Mouse (Mus musculus) lung, adult 18-20 months (tissue): Measurements from ENCODE around the gene Arhgap10.

Experiments
- DNase-seq, 2 experiments: peaks; one replicate each; pipeline ENCODE4 v3.0.0; 2022; ENCODE audit warnings: mixed read lengths in 2 of 2

The Arhgap10 gene

DNA sequence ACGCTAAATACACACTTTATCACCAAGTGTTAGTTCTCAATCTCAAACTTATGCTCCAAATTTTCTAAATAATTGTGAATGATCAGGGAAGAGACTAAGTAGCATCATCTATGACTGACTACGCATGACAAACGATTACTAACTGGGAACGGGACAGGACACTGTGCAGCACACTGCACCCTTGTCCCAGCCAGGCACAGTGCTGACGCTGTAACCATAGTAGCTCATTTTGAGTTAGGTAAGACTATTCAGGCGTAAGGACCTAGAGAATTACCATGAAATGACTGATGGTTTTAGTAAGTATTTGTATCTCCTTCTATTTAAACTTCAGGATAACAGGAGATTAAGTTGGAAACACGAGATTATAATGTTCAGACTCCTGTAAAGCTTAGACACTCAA is 33.5 kb downstream of the Arhgap10 start:
- DNase-seq, result no peak

DNA sequence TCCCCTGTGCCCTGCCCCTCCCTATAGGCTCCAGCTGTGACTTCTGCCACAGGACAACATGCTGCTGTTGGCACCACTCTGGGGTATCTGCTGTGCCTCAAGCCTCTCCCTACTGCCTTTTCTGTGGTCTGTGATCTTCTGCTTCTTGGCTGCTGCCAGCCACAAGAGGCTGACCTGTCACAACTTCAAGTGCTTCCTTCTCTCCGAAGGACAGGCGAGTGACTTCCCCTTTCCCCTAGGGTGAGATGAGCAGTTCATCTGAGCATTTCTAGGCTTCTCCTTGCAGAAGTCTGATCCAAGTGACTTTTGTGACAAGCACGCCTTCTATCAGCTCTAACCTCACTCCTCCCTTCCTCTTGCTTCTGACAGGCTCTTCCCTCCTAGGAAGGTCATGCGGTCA is 34.1 kb downstream of the Arhgap10 start:
- peak; percentile 42 to 51 for DNase-seq

DNA sequence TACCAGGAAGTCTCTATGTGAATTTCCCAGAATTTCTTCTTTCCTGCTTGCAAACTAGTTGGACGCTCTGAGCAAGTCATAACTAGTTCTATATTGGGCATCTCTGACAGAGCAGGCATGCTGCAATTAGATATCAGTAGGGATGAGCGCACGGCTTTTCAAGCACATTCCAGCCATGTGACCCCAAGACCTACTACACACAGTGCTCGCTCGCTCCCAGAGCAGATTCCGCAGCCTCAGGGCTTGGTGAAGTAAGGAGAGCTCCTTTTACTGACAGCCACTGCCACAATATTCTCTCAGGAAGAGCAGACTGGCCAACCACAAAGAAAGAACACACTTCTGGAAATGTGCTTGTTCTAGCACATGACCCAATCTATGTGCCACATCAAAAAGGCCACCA is 36.0 kb downstream of the Arhgap10 start:
- DNase-seq, result no peak

DNA sequence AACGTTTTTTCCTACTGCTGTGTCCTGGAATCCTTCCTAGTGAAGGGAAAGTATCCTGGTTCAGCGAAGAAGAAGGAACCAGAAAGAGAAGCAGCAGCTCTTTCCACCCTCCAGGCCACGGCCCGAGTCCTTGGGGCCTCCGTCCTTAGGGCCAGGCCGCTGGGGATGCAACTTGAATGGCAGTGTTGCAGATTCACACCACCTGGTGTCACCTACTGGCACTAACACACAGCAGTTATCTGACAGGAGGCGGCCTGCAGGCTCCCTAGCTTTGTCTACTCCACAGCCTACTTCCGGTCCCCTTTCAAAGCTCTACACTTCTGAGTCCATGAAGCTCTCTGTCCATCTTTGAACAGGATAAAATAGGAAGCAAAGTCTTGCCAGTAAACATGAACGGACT is 37.8 kb downstream of the Arhgap10 start:
- DNase-seq, result no peak

DNA sequence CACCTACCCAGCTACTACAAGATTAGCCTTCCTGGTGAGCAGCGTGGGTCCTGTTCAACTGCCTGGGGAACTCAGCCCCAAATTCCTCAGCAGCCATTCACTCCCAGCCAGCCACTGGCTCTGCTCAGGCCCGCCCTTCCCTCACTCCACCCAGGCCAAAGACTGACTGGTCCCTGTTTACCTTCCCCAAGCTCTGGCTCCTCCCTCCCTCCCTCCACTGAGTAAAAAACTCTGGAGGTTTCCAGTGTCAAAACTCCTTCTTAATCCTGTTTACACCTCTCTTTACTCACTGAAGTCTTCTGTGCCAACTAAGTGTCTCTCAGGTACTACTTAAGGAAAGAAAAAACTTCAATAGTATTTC is 38.9 kb downstream of the Arhgap10 start:
- DNase-seq, result peak; percentile 78 to 88

DNA sequence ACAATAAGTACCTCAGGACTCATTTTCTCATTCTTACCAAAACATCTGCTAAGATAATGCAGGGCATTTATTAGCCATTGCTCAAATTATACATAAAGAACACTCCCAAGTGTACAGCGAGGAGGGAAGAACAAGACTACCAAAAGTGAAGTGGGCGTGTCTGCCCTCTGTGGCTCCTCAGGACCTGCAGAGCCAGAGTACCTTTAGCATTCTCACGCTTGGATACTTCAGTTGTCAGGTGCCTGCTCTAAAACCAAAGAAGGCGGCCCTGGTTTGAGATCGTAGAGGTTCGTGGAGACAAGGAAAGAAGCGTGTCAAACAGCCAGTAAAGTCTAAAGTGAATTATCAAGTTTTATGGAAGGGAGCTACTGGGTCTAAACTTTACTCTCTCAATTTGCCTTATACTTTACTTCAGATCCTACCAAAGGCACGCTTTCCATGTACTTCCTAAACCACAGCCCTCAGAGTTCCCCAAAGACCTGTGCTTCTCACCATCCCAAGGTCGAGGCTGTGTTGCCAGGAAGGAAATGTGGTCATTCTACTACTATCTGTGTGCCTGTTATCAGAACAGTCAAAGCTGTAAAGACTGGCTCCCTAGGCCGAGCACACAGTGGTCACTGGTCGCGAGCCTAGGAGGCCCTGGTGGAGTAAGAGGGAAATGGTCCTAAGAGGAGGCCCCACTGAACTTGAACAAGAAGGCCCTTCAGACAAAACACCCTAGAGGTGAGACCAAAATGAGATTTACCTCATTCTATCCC is 39.4 kb downstream of the Arhgap10 start:
- DNase-seq, result no peak

DNA sequence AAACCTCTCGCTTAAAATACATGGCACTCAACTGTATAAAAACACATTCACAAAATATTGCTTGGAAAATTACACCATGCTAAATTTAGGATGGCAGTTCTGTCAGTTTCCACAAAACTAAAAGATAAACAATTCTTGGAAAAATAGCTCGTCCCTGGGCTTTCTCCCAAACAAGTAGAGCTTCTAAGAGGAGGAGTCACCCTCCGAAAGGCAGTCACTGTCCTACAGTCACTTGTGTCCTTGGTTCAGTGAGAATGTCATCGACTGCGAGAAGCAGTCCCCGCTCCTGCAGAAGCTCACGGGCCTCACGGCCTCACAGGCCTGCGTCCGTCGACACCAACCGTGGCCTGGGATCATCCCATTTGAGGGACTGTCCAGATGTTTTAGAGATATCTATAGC is 40.1 kb downstream of the Arhgap10 start:
- no peak for DNase-seq

DNA sequence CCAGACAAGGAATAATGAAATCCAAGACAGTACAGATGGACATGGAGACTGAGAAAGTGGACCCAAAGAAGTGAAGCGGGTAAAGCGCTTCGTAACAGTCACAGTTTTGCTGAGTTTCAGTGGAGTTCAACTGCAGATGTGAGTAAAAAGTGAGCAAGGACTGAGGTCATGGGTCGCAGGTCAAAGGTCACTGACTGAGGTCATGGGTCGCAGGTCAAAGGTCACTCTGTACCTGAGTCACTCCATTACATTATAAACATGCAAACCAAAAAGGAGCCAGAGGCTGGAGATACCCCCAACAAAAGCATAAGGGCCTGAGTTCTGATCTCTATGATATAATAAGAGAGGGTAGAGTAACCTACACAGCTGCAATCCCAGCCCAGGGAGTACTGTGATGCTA is 43.1 kb downstream of the Arhgap10 start:
- no peak for DNase-seq

DNA sequence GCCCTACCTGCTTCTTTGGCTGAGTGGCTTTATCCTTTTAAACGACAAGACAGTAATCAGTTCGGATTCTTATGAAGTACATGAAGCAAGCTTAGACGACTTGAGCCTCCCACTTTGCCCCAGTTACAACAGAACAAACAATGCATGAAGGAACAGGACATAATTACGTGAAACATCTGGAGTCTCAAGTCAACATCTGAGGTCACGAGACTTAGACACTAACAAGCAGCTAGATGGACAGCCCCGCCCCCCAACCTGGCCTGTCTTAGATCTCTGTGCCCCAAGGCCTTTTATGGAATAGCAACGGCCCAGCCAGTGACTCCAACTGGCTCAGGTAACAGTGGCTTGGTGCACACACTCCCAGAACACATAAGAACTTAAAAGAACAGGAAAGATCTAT is 44.0 kb downstream of the Arhgap10 start:
- DNase-seq, result peak in 1 of 2 experiments; percentile 46

DNA sequence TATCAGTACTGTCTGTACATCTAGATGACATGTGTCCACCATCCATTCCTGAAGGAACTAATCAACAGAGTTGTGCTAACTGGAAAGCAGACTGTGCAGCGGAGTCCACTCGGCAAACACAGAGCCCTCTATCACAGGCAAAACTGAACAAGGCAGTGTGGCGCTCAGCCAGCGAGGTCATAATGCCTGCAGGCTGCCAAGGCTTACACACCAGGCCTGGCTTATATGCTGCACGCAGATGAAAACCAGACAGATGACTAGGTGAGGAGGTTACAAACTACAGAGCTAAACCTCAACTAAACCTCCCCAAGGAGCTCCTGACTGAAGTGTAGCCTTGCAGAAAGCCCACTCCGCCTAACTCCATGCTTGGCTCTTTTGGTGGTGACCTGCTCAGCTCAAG is 44.4 kb downstream of the Arhgap10 start:
- peak in 1 of 2 experiments; percentile 61 for DNase-seq

DNA sequence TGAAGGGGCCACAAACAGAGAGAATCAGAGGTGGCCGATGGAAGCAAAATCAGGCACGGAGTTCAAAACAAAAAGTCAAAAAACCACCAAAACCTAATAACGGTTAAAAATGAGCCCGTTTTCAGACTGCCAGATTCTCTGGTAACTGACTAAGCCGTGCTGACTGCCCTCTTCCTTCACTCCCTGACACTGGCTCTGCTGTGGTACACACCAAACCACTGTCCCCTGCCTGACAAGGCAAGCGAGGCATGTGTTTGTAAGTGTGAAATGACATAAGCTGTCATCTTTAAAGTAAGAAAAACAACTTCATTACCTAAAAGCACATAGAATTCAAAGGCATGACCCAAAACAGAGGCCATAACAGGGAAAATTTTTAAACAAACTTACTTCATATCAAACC is 56.4 kb downstream of the Arhgap10 start:
- no peak for DNase-seq

DNA sequence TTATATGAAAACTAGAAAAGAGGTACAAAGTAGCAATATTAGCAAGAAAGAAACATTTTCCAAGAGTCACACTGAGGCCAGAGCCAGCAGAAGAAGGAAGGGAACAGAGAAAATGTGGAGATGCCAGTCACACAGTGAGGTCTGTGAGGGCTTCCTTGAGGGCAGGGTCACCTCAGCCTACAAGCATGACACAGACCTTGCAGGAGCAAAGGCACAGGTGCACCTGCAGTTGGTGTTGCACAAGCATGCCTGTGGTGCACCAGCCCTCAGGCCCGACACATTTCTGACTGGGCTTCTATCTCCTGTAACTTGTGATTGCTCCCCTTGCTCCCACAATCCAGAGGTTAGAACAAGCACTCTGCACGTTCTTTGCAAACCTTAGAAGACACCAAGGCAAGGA is 57.4 kb downstream of the Arhgap10 start:
- DNase-seq, result no peak

DNA sequence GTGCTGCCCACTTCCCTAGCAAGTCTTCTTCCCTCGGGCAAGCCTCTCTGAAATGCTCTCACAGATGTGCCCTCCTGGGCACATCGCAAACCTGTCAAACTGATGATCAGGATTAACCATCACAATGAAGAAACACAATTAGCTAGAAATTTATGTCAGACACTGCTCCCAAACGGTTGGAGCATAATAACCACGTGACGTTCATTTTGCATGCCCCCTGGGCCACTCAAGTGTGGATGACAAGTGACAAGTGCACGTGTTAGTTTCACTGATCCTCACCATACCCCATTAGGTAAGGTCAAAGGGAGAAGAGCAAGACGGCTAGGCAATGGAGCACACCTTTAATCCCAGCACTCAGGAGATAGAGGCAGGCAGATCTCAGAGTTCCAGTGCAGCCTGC is 58.1 kb downstream of the Arhgap10 start:
- DNase-seq, result no peak

DNA sequence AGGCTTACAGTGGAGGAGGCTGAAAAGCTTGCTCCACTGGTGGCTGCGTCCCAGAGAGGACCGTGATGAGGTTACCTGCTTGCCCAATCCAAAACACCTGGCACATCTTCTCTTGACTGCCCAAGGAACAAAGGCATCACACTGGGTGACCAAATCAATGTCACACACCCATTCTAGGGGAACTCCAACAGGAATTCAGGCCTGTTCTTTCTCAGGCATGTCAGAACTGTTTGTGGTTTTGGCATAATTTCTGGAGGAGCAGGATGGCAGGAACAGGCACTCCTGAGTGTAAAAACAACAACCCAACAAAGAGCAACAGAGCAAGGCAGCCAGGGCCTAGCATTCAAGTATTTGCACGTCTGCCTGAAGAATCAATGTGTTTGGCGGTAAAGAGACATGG is 59.2 kb downstream of the Arhgap10 start:
- DNase-seq, result peak in 1 of 2 experiments; percentile 50

DNA sequence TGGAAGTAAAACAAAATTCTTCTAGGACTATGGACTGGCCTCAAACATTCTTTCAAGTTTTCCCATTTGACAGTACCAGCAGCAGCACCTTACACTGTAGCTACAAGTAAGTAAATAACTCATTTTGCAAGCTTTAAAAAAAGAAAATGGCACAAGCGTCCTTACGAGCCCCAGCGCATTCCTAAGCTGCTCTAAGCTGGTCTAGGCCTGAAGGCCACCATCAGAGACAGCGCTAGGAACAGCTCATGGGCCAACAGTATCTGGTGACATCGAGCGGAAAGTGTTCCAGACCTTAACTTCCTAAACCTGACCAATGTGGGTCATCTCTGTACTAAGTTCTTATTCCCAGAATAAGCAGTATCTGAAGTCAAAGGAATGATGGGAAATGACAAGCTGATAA is 61.5 kb downstream of the Arhgap10 start:
- DNase-seq, result no peak

DNA sequence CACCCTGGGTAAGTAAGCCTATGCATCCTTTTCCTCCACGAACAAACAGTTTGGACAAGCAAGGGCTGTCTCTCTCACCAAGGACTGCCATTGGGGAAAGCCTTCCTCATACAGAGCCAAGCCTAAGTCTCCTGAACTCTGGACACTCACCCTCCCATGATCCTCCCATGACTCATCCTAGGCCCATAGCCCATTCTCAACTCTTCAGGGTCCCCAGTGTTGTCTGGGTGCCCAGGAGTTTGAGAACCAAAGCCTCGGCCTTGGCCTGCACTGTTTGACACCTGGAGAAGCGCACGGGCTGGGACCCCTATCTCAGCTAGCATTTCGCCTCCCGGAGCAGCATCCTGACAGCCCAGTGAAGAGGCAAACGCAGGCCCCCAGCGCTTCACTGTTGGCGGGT is 63.9 kb downstream of the Arhgap10 start:
- no peak for DNase-seq

DNA sequence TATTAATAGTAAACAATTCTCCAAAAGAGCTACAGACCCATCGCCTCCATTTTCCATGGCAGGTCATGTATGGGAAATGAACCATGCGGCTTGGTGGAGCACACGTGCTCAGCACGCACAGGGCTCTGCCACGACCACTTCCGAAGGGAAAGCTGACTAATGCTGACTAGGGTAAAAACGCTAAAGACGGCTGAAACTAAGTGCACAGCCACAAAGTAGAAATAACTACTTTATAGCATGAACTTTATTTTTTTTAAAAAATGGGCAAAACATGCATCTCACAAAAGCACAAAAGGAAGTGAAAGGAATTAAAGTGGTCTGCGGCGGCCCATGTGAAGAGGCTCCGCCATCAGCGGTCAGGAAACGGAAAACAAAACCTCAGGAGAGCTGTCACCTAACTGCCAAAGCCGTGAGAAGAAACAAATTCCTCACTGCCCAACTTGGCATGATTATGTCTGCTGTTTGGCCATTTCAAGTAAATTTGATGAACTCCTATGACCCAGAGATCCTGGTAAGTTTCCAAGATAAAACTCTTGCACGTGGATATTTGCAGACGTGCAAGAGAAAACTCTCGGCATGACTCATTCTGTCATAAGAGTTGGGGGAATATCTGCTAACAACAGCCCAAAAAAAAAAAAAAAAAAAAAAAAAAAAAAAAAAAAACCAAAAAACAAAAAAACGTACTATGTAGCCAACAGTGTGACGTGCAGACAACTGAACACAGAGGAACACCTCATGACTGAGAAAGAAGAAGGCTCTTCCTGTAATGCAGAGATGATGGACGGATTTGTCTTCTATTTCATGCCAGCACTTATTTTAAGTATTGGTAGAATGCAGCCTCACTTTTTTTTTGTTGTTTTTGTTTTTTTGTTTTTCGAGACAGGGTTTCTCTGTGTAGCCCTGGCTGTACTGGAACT is 66.0 kb downstream of the Arhgap10 start:
- no peak for DNase-seq

DNA sequence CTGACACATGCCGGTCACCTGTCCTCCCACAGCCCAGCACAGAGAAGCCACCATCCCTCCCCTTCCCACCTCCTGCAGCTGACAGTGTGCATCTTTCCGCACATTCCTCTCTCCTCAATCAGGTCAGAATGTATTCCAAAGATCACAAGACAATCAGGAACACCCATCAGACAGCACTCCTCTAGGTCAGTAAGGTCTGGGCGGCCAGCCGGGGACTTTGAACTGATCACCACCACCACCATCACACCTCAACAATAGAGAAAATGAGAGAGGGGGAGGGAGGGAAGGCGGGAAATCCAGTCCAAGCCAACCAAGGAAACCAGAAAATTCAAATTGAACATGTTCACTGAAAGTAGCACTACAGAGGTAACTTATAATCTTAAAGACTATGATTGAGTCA is 66.7 kb downstream of the Arhgap10 start:
- DNase-seq, result no peak

DNA sequence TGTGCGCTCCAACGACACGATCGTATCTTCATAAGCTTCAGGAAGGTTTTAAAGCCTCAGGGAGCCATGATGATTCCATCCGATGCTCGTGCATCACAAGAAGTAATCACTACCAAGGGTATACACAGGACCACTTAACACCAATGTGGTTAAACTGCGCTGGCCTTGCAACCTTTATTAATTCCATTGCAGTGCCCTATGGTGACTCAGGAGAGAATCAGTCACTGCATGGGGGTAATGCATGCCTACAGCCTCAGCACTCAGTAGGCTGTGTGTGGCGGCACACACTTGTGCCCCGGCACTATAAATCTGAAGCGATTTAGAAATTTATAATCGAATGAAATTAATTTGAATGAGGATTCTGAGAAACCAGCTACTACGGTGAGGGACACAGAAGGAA is 71.5 kb downstream of the Arhgap10 start:
- DNase-seq, result no peak

DNA sequence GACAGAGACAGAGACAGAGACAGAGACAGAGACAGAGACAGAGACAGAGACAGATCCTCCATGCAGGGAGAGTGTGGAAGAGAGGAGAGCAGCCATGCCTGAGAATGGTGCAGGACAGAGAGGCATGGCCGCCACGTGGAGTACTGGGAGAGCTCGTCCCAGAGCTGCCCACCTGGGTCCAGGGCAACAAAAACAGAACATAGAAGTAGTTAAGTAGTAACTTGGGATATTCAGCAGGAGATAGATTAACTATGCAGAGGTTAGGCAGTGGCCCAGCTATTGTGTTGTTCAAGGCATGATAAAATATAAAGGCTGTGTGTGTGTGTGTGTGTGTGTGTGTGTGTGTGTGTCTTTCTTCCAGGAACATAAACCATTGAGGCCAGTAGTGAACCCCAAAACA is 72.1 kb downstream of the Arhgap10 start:
- DNase-seq, result no peak

DNA sequence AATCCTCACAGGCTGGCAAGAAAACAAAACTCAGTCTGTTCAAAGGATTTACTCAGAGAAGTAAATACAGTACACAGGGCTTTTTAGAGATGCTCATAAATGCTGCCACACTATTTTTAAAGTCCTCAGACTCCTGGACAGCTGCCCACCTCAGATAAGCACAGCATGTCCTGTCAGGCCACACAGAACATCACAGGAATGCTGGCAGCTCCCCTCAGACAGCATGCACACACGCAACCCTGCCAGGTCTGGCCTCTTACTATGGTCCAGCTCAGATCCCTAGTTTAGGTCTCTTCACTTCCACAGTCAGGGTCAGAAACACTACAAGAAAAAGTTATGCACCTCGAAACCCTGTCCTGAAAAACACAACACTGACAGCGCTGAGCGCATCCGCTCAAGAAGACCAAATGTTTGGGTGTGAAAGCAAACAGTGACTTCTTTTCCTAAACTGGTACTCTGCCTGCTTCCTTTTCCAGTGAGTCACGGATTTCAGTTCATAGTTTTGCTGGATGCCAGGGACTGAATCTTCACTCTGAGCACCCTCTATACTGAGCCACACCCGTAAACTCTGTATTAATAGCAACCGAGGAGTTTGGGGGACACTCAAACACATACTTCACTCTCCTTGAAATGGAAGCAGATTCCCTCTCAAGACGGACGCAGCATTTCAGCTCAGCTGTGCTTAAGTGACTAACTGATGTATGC is 73.4 kb downstream of the Arhgap10 start:
- DNase-seq, result peak; percentile 50 to 77

DNA sequence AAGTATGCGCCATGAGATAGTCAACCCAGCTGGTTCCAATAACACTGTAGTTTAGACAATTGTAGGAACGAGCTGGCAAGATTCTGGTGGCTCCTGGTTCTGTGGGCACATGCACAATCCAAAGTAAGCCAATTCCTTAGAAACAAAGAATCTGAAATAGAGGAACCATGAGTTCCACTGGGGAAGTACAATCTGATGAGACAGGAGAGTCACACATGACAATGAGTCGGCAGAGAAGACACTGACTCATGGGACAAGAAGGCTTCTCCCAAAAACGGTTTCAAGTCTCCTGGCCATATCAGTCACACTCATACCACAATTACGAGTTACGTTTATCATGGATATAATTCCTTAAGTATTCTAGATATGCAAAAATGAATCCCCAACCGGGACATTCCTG is 75.3 kb downstream of the Arhgap10 start:
- DNase-seq, result no peak

DNA sequence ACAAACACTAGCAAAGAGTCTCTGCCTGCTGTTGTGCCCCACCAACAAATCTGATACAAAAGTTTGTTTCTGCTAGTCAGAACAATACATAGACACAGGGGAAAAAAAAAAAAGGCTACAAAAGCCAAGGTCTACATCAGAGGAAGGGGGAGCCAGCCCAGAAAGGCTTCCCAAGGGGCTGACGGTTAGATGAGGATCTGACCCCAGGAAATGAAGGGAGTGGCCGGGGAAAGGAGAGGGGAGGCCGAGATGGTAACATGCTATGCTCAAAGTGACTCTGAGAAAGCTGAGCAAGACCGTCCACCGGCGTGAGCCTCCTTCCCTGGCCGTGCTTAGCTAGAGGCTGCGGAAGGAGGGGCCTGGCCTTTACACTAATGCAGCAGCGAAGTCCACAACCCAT is 76.8 kb downstream of the Arhgap10 start:
- DNase-seq, result no peak
